Mouse (Mus musculus) heart, postnatal 0 days (tissue): ENCODE results near the gene Serac1.

ENCODE experiments used
- CTCF ChIP-seq: IDR thresholded peaks from 2 replicates; pipeline ENCODE4 v1.5.1; 2016; ENCODE audit warnings: antibody characterized with exemption, control low read depth, low read depth
- EP300 ChIP-seq: IDR thresholded peaks from 2 replicates; pipeline ENCODE4 v1.6.1; 2016; ENCODE audit warnings: antibody characterized with exemption, low read depth

GRCm38 (mm10) chr17:5996589-5996988, 83.0 kb downstream of the Serac1 start:
- TF ChIP-seq EP300, result no peak
- TF ChIP-seq CTCF, result no peak
